ENCODE assay signal across 10 mouse cellular contexts in the genomic region with DNA sequence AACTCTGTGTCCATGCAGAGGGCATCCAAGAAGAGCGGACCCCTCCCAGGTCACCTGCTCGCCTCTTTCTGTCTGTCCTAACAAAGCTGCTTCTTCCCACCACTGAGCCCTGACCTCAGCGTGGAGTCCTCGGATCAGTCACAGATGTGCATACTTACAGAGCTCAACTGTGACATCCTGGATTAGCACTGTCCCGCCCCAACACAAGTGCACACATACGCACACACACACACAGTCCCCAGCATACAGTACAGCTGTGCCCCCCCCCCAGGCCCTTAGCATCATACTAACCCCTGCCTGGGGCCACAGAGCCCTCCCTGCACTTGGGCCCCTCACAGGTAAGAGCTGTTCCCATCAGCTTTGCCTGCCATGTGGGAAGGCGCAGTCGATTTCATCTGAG. TPM values are rescaled to one million over a fixed set of nuclear protein-coding genes. Genes with fewer than 3 reads are reported as not detected.
DNase-seq lines count a peak whose midpoint lies in the region; ATAC-seq lines count a peak whose summit lies in the region.
"Had no signal": no experiment of that assay in that cellular context is flagged by ENCODE, and none has a peak within 500 bp of the region (broad histone marks: within the 10 kb centered on the region; RNA-seq: fewer than 3 reads in every experiment).

No protein-coding gene starts in this region.

- H3K4me2 ChIP-seq in heart, embryonic 14.5 days (ENCODE audit: low read length): no peak overlapping the region
- no peak overlapping the region for H3K4me2 ChIP-seq in midbrain, embryonic 12.5 days (replicated peaks)
- no peak overlapping the region for H3K4me2 ChIP-seq in hindbrain, embryonic 15.5 days
- H3K4me2 ChIP-seq in neural tube, embryonic 14.5 days (ENCODE audit: low read depth, low read length): no peak overlapping the region
- H3K4me2 ChIP-seq: liver, embryonic 12.5 days had no signal

- 0 out of 2 replicates have a peak, but pooled peaks have one; percentile 20 for ATAC-seq in heart, embryonic 14.5 days (ENCODE audit: insufficient number of reproducible peaks, insufficient read depth, low FRiP score, low read depth)
- ATAC-seq in midbrain, embryonic 12.5 days (ENCODE audit: low FRiP score, low read depth): peak; percentile 46; the same call in 1 of the 2 replicates
- ATAC-seq in hindbrain, embryonic 15.5 days (ENCODE audit: low FRiP score, low read depth): peak; percentile 45; the same call in 1 of the 2 replicates
- ATAC-seq in neural tube, embryonic 14.5 days (ENCODE audit: low read depth): peak; percentile 48

- no peak overlapping the region for H3K4me3 ChIP-seq in heart, embryonic 14.5 days (ENCODE audit: control insufficient read depth in 1 of 2, insufficient read depth in 1 of 2, low read depth in 1 of 2, low read length in 2 of 2)
- H3K4me3 ChIP-seq in midbrain, embryonic 12.5 days: no peak overlapping the region
- H3K4me3 ChIP-seq in midbrain, embryonic 10.5 days: no peak overlapping the region
- no peak overlapping the region for H3K4me3 ChIP-seq in hindbrain, embryonic 15.5 days
- no peak overlapping the region for H3K4me3 ChIP-seq in neural tube, embryonic 14.5 days (ENCODE audit: low read depth, low read length)
- H3K4me3 ChIP-seq: erythroblast, embryonic 14.5 days; liver, embryonic 12.5 days had no signal

- no peaks in the 10 kb centered on the region for H3K4me1 ChIP-seq in heart, embryonic 14.5 days (ENCODE audit: control insufficient read depth in 2 of 2, insufficient read depth in 2 of 2, low read length in 2 of 2)
- H3K4me1 ChIP-seq in midbrain, embryonic 12.5 days: no peaks in the 10 kb centered on the region
- H3K4me1 ChIP-seq in midbrain, embryonic 10.5 days: no peaks in the 10 kb centered on the region; the same call in 1 of the 2 replicates
- H3K4me1 ChIP-seq in hindbrain, embryonic 15.5 days (replicated peaks): no peaks in the 10 kb centered on the region
- H3K4me1 ChIP-seq in neural tube, embryonic 14.5 days (ENCODE audit: control insufficient read depth, insufficient read depth, low read length): no peaks in the 10 kb centered on the region

- intact Hi-C loops in heart, postnatal 36 days (cut with DNase I): loop anchor here (2.0 to 10.0 kb wide), 2 partner anchors 339 to 841 kb away; no protein-coding TSS in a partner anchor

- DNase-seq in heart, postnatal 36 days: no peak
- DNase-seq in midbrain, embryonic 10.5 days (ENCODE audit: low spot score): no peak
- no peak for DNase-seq in spleen, postnatal 14 days (ENCODE audit: low spot score in 2 of 2)
- no peak for DNase-seq in frontal cortex, postnatal 10 days (ENCODE audit: low spot score in 2 of 2)

- no peak overlapping the region for H3K9ac ChIP-seq in heart, embryonic 14.5 days (ENCODE audit: low read length)
- H3K9ac ChIP-seq in midbrain, embryonic 12.5 days (replicated peaks): no peak overlapping the region
- H3K9ac ChIP-seq in hindbrain, embryonic 15.5 days: no peak overlapping the region
- no peak overlapping the region for H3K9ac ChIP-seq in neural tube, embryonic 14.5 days (replicated peaks; ENCODE audit: low read depth, low read length)
- H3K9ac ChIP-seq: liver, embryonic 12.5 days had no signal

- no peaks in the 10 kb centered on the region for H3K9me3 ChIP-seq in heart, embryonic 14.5 days (ENCODE audit: control insufficient read depth, low read length)
- no peaks in the 10 kb centered on the region for H3K9me3 ChIP-seq in midbrain, embryonic 12.5 days
- no peaks in the 10 kb centered on the region for H3K9me3 ChIP-seq in midbrain, embryonic 10.5 days (replicated peaks)
- H3K9me3 ChIP-seq in hindbrain, embryonic 15.5 days: no peaks in the 10 kb centered on the region
- no peaks in the 10 kb centered on the region for H3K9me3 ChIP-seq in neural tube, embryonic 14.5 days (ENCODE audit: control insufficient read depth, low read length)
- H3K9me3 ChIP-seq: liver, embryonic 12.5 days had no signal

- 88% methylated on average over 8 of the region's 8 CpGs for WGBS in heart, embryonic 14.5 days
- WGBS in midbrain, embryonic 12.5 days: 91% methylated on average over 8 of the region's 8 CpGs
- 90% methylated on average over 8 of the region's 8 CpGs for WGBS in midbrain, embryonic 10.5 days
- 90% methylated on average over 8 of the region's 8 CpGs for WGBS in hindbrain, embryonic 15.5 days
- 94% methylated on average over 8 of the region's 8 CpGs for WGBS in neural tube, embryonic 14.5 days

- no peaks in the 10 kb centered on the region for H3K27me3 ChIP-seq in heart, embryonic 14.5 days (ENCODE audit: control insufficient read depth, insufficient read depth, low read length)
- H3K27me3 ChIP-seq in midbrain, embryonic 12.5 days: no peaks in the 10 kb centered on the region
- H3K27me3 ChIP-seq in midbrain, embryonic 10.5 days (ENCODE audit: low read depth, poor library complexity, severe bottlenecking): no peaks in the 10 kb centered on the region
- H3K27me3 ChIP-seq in hindbrain, embryonic 15.5 days: no peaks in the 10 kb centered on the region
- no peaks in the 10 kb centered on the region for H3K27me3 ChIP-seq in neural tube, embryonic 14.5 days (ENCODE audit: control insufficient read depth, insufficient read depth, low read length)
- H3K27me3 ChIP-seq: liver, embryonic 12.5 days had no signal

- no peak overlapping the region for H3K27ac ChIP-seq in heart, embryonic 14.5 days (replicated peaks in 1 of 2; ENCODE audit: control insufficient read depth in 1 of 2, insufficient read depth in 1 of 2, low read depth in 2 of 2, low read length in 2 of 2)
- no peak overlapping the region for H3K27ac ChIP-seq in midbrain, embryonic 12.5 days (replicated peaks)
- H3K27ac ChIP-seq in midbrain, embryonic 10.5 days (replicated peaks): no peak overlapping the region
- H3K27ac ChIP-seq in hindbrain, embryonic 15.5 days (replicated peaks): no peak overlapping the region
- no peak overlapping the region for H3K27ac ChIP-seq in neural tube, embryonic 14.5 days (ENCODE audit: low read depth, low read length)
- H3K27ac ChIP-seq: liver, embryonic 12.5 days had no signal

- no peaks in the 10 kb centered on the region for H3K36me3 ChIP-seq in heart, embryonic 14.5 days (ENCODE audit: control insufficient read depth, insufficient read depth, low read length)
- no peaks in the 10 kb centered on the region for H3K36me3 ChIP-seq in midbrain, embryonic 12.5 days
- H3K36me3 ChIP-seq in midbrain, embryonic 10.5 days: no peaks in the 10 kb centered on the region
- H3K36me3 ChIP-seq in hindbrain, embryonic 15.5 days: no peaks in the 10 kb centered on the region
- H3K36me3 ChIP-seq in neural tube, embryonic 14.5 days (ENCODE audit: control insufficient read depth, insufficient read depth, low read length): no peaks in the 10 kb centered on the region
- H3K36me3 ChIP-seq: liver, embryonic 12.5 days had no signal

RNA-seq across cellular contexts. Expression of a gene that starts 41.3 kb away (rescaled TPM):
- 56.1 and 63.4 TPM in 2 replicates for polyA plus RNA-seq in heart, embryonic 14.5 days (2014; fragmentation: Nextera tagmentation; extraction: Ambion mirVana)
- 10 to 100 TPM; 18.0 to 19.8 TPM for total RNA-seq in heart, postnatal 36 days (2021)
- polyA plus RNA-seq in midbrain, embryonic 12.5 days (2016; fragmentation: Nextera tagmentation; extraction: Ambion mirVana): 34.4 and 42.4 TPM in 2 replicates
- polyA plus RNA-seq in midbrain, embryonic 10.5 days (2016; fragmentation: Nextera tagmentation; extraction: Ambion mirVana): 32.9 and 38.4 TPM in 2 replicates
- 26.7 and 30.4 TPM in 2 replicates for polyA plus RNA-seq in hindbrain, embryonic 15.5 days (2015; fragmentation: Nextera tagmentation; extraction: Ambion mirVana)
- polyA plus RNA-seq in neural tube, embryonic 14.5 days (2014; fragmentation: Nextera tagmentation; extraction: Ambion mirVana): 23.0 and 30.5 TPM in 2 replicates
